Mouse (Mus musculus) cerebellum, adult 18-20 months (tissue): Measurements from ENCODE around the gene Zfp418.
A peak's percentile ranks its signal among the peaks of the same experiment; 100 is the strongest.
"Not testable (repeated sequence)": the region's sequence is repeated elsewhere in the genome, so short reads cannot be mapped to it uniquely, and the experiment has no call there.

Source experiments
- DNase-seq, 2 experiments: peaks; one replicate each; pipeline ENCODE4 v3.0.0; 2021

The Zfp418 gene

GRCm38 (mm10) chr7:7171227-7172147, at the start of gene Zfp418:
Gene Zfp418 (plus strand): TSS chr7:7171330.
- peak; percentile 71 to 77 for DNase-seq

GRCm38 (mm10) chr7:7121602-7121980, 49.5 kb upstream of the Zfp418 start:
- DNase-seq: no peak

- not testable (repeated sequence) for DNase-seq
Measured at GRCm38 (mm10) chr7:7130491-7131124, 40.5 kb upstream of the Zfp418 start.

GRCm38 (mm10) chr7:7132751-7133150, 38.4 kb upstream of the Zfp418 start:
- DNase-seq: no peak

GRCm38 (mm10) chr7:7136379-7136866, 34.7 kb upstream of the Zfp418 start, which contains the start of gene Zfp773:
Gene Zfp773 (minus strand): TSS chr7:7136755.
- DNase-seq: peak; percentile 68 to 75

- DNase-seq: no peak
Measured at GRCm38 (mm10) chr7:7144215-7144614, 26.9 kb upstream of the Zfp418 start.

GRCm38 (mm10) chr7:7145991-7146608, 25.0 kb upstream of the Zfp418 start:
- no peak for DNase-seq

GRCm38 (mm10) chr7:7185897-7186296, 14.8 kb downstream of the Zfp418 start:
- DNase-seq: no peak

- no peak for DNase-seq
Measured at GRCm38 (mm10) chr7:7187417-7188190, 16.5 kb downstream of the Zfp418 start.

- peak; percentile 82 to 88 for DNase-seq
Measured at GRCm38 (mm10) chr7:7188191-7188942, 17.2 kb downstream of the Zfp418 start.

GRCm38 (mm10) chr7:7209313-7210151, 38.4 kb downstream of the Zfp418 start, which contains the start of gene Zfp772:
Gene Zfp772 (minus strand): TSS chr7:7209998.
- peak; percentile 50 to 67 for DNase-seq
